Mouse (Mus musculus) ovary, adult 18-20 months (tissue): ENCODE results near the gene Mmp20.

Source experiments
- DNase-seq: peaks from one replicate; pipeline ENCODE4 v3.0.0; 2022; ENCODE audit warnings: low spot score, mixed read lengths

Mmp20 gene

DNA sequence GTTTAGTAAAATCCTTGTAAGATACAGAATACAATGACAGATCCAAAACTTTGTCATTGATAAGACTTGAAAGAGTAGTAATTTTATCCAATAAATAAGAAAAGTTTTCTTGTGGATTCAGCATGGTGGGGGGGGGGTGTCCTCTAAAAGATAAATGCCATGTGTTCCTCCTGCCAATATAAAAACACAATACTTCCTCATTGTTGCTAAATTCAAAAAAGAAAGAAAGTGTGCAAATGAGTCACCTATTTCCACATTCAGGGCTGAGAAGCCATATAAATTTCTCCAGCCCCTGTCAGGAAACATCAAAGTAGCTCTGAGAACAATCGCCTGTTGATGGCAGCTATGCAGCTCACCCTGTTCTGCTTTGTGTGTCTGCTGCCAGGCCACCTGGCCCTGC is 63.8 kb downstream of the Mmp20 start, which contains the start of gene Mmp7:
Gene Mmp7 (plus strand): TSS at position 301 of the 400 bp plus-strand sequence.
- no peak for DNase-seq

DNA sequence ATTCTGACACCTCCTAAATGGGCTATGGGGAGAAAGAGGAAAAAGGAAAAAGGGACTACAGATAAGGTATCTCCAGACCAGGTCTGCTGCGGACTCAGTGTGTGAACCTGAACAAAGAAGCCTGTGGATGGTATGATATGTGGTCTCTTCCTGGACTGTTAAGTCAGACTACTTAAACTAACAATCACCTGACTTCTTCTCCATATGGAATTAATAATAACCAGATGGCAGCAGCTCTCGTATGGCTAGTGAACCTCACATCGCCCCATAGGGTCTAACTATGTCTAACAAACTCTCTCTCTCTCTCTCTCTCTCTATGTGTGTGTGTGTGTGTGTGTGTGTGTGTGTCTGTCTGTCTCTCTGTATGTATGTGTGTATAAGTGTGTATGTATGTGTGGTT is 65.9 kb downstream of the Mmp20 start:
- DNase-seq: no peak

DNA sequence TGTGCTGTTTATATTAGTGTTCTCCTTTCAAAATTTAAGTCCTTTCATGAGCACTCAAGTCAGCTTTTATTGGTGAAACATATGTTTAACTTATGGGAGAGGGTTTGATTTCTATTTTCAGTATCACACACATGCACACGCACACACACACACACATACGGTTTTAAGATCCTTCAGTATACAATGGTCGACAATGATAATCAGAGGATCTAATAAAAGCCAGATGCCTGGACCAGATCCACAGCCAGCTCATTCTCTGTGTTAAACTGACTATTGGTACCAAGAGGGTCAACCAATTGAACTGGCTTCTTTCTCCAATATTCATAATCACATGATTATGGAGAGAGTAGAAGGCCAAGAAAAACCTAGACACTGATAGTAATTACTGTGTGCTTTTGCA is 67.6 kb downstream of the Mmp20 start:
- no peak for DNase-seq

- no peak for DNase-seq
Measured at GRCm38 (mm10) chr9:7708698-7709097, 80.7 kb downstream of the Mmp20 start.

- no peak for DNase-seq
Measured at GRCm38 (mm10) chr9:7711196-7711595, 83.2 kb downstream of the Mmp20 start.

DNA sequence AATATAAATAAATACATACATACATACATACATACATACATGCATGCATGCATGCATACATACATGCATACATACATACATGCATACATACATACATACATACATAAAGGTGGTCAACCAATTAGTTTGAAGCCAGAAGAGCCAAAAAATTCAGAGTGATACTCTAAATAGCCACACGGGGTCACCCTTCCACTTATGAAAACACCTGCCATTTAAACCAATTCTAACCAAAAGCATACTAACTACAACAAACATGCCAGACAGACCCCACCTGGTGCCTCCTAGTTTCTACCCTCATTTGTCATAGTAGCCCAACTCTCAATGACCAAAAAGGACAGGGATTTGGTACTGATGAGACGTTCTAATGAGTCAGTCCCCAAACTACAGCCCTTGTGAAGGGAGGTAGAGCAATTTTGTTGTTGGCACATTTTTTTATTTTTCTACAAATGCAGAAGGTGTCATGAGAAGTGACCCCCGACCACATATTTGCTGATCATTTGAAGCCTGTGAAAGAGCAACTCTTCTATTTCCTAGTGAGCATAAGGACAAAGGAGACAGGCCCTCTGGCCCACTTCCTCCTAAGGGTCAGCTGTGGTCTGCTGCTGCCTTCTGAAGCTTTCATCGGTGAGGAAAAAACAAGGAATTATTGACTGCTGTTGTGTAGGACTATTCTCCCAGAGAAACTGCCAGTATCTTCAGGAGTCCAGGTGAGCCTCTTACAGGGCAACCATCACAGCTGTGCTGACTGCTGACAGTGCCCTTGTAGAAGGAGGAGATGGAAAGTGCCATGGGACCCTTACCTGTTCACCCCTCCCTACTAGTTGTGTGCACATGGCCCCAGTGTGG is 86.3 kb downstream of the Mmp20 start:
- no peak for DNase-seq

GRCm38 (mm10) chr9:7714908-7715175 is 86.8 kb downstream of the Mmp20 start:
- DNase-seq: no peak

- no peak for DNase-seq
Measured at GRCm38 (mm10) chr9:7721543-7721942, 93.5 kb downstream of the Mmp20 start.
